Mouse (Mus musculus) liver, embryonic 16.5 days (tissue): ENCODE measurements at regions not wholly inside any gene's neighbourhood (a gene's known extent, or its start where the extent isn't known, plus 50 kb on each side); places are given as distances from the start of the nearest gene placed in this dataset.

Source experiments
- ATAC-seq: fragments of 200-750 bp; cut with Nextera tagmentation; 2 replicates; pipeline ENCODE4 v1.8.0; 2017; ENCODE audit warnings: low read depth, mild to moderate bottlenecking, moderate number of reproducible peaks, moderate library complexity
- H3K27ac ChIP-seq: fragments of 300-500 bp; sonication (generic); 2 replicates; pipeline ENCODE4 v1.5.1; 2014; ENCODE audit warnings: mild to moderate bottlenecking, low read length
- H3K27me3 ChIP-seq: fragments of 300-500 bp; sonication (generic); 2 replicates; pipeline ENCODE4 v1.6.1; 2014; ENCODE audit warnings: low read depth, low read length, mixed read lengths; ENCODE audit not compliant: control insufficient read depth, insufficient read depth
- H3K36me3 ChIP-seq: fragments of 300-500 bp; sonication (generic); 2 replicates; pipeline ENCODE4 v1.6.1; 2014; ENCODE audit warnings: mild to moderate bottlenecking; ENCODE audit not compliant: control insufficient read depth, insufficient read depth
- H3K4me1 ChIP-seq: fragments of 300-500 bp; sonication (generic); 2 replicates; pipeline ENCODE4 v1.6.1; 2014; ENCODE audit warnings: low read depth, low read length, mixed read lengths; ENCODE audit not compliant: control insufficient read depth
- H3K4me2 ChIP-seq: fragments of 300-500 bp; sonication (generic); 2 replicates; pipeline ENCODE4 v1.6.1; 2014; ENCODE audit warnings: low read depth, low read length, mixed read lengths
- H3K4me3 ChIP-seq: fragments of 300-500 bp; sonication (generic); 2 replicates; pipeline ENCODE4 v1.5.1; 2014; ENCODE audit warnings: low read depth, mild to moderate bottlenecking, low read length
- H3K9ac ChIP-seq: fragments of 300-500 bp; sonication (generic); 2 replicates; pipeline ENCODE4 v1.6.1; 2014; ENCODE audit warnings: low read depth, low read length
- H3K9me3 ChIP-seq: fragments of 300-500 bp; sonication (generic); replicated peaks from 2 replicates; pipeline ENCODE4 v1.6.1; 2016; ENCODE audit warnings: low read length; ENCODE audit not compliant: control insufficient read depth
- WGBS: fragments of 180-500 bp; shearing (Covaris S2); extraction: QIAGEN DNeasy Blood & Tissue Kit; methylation state at CpG from one replicate; pipeline ENCODE4 v1.1.7; 2014; ENCODE audit not compliant: insufficient replicate concordance; 5-methylcytosine and 5-hydroxymethylcytosine counted together

- no peak overlapping the region for H3K4me2 ChIP-seq
- H3K9me3 ChIP-seq = no peaks in the 10 kb centered on the region
- no peaks in the 10 kb centered on the region for H3K27me3 ChIP-seq
- WGBS = 50% methylated on average over 3 of the region's 3 CpGs
- no peaks in the 10 kb centered on the region for H3K36me3 ChIP-seq
- no peaks in the 10 kb centered on the region for H3K4me1 ChIP-seq
- no peak overlapping the region for H3K4me3 ChIP-seq
- H3K9ac ChIP-seq = no peak overlapping the region
- no peak for ATAC-seq
- H3K27ac ChIP-seq = no peak overlapping the region
Observed at GRCm38 (mm10) chr13:41541139-41541538, 54.0 kb upstream of the Nedd9 start.

- no peak overlapping the region for H3K4me3 ChIP-seq
- no peak overlapping the region for H3K4me2 ChIP-seq
- WGBS = 76% methylated on average over 8 of the region's 8 CpGs
- ATAC-seq = no peak
- H3K27me3 ChIP-seq = no peaks in the 10 kb centered on the region
- no peaks in the 10 kb centered on the region for H3K9me3 ChIP-seq
- no peak overlapping the region for H3K9ac ChIP-seq
- H3K27ac ChIP-seq = 0 out of 2 replicates have a peak overlapping the region, but pooled peaks have one; percentile 6
- H3K4me1 ChIP-seq = no peaks in the 10 kb centered on the region; the same call in 1 of the 2 replicates
- no peaks in the 10 kb centered on the region for H3K36me3 ChIP-seq
Observed at GRCm38 (mm10) chr13:41546063-41546462, 58.9 kb upstream of the Nedd9 start.

- WGBS = 59% methylated on average over 9 of the region's 9 CpGs
- no peaks in the 10 kb centered on the region for H3K9me3 ChIP-seq
- H3K27ac ChIP-seq = no peak overlapping the region
- H3K36me3 ChIP-seq = no peaks in the 10 kb centered on the region
- no peak overlapping the region for H3K9ac ChIP-seq
- no peaks in the 10 kb centered on the region; the same call in 1 of the 2 replicates for H3K4me1 ChIP-seq
- ATAC-seq = no peak
- H3K4me3 ChIP-seq = no peak overlapping the region
- H3K4me2 ChIP-seq = no peak overlapping the region
- H3K27me3 ChIP-seq = no peaks in the 10 kb centered on the region
Observed at GRCm38 (mm10) chr13:41546531-41546930, 59.2 kb upstream of the Tmem170b start.

- 66% methylated on average over 6 of the region's 6 CpGs for WGBS
- no peak for ATAC-seq
Observed at GRCm38 (mm10) chr13:41549283-41549682, 56.4 kb upstream of the Tmem170b start.

GRCm38 (mm10) chr13:41550246-41550900, 55.3 kb upstream of the Tmem170b start:
- Histone ChIP-seq H3K27me3 (no peaks in the 10 kb centered on the region), H3K36me3 (no peaks in the 10 kb centered on the region), H3K4me1 (no peaks in the 10 kb centered on the region; the same call in 1 of the 2 replicates), H3K27ac (no peak overlapping the region), H3K4me2 (0 out of 2 replicates have a peak overlapping the region, but pooled peaks have one; percentile 0), H3K4me3 (no peak overlapping the region), H3K9ac (no peak overlapping the region), H3K9me3 (no peaks in the 10 kb centered on the region)
- 0 out of 2 replicates have a peak, but pooled peaks have one; percentile 47 for ATAC-seq
- WGBS = 44% methylated on average over 8 of the region's 8 CpGs

More at GRCm38 (mm10) chr13:41549283-41549682, 56.4 kb upstream of the Tmem170b start:
- Histone ChIP-seq H3K36me3 (no peaks in the 10 kb centered on the region), H3K9ac (no peak overlapping the region), H3K9me3 (no peaks in the 10 kb centered on the region), H3K4me1 (no peaks in the 10 kb centered on the region; the same call in 1 of the 2 replicates), H3K27me3 (no peaks in the 10 kb centered on the region), H3K27ac (no peak overlapping the region), H3K4me2 (no peak overlapping the region), H3K4me3 (no peak overlapping the region)

GRCm38 (mm10) chr13:41551711-41552349, 53.9 kb upstream of the Tmem170b start:
- Histone ChIP-seq H3K27ac (no peak overlapping the region), H3K4me3 (no peak overlapping the region), H3K4me1 (no peaks in the 10 kb centered on the region; the same call in 1 of the 2 replicates), H3K9ac (no peak overlapping the region), H3K36me3 (no peaks in the 10 kb centered on the region), H3K9me3 (no peaks in the 10 kb centered on the region), H3K27me3 (no peaks in the 10 kb centered on the region), H3K4me2 (no peak overlapping the region)
- 71% methylated on average over 14 of the region's 14 CpGs for WGBS
- no peak for ATAC-seq

GRCm38 (mm10) chr13:41554401-41554800, 51.3 kb upstream of the Tmem170b start:
- no peaks in the 10 kb centered on the region for H3K27me3 ChIP-seq

More at GRCm38 (mm10) chr13:41554401-41554800, 51.3 kb upstream of the Tmem170b start:
- Histone ChIP-seq H3K9me3 (no peaks in the 10 kb centered on the region), H3K27ac (no peak overlapping the region), H3K4me1 (no peaks in the 10 kb centered on the region; the same call in 1 of the 2 replicates), H3K4me2 (no peak overlapping the region), H3K9ac (no peak overlapping the region), H3K4me3 (no peak overlapping the region), H3K36me3 (no peaks in the 10 kb centered on the region)
- WGBS = 59% methylated on average over 7 of the region's 7 CpGs
- ATAC-seq = no peak
